Mouse (Mus musculus): ENCODE data around the gene Dpm3. TPM values are rescaled to one million over a fixed set of nuclear protein-coding genes. Genes with fewer than 3 reads are reported as not detected.
A peak's percentile ranks its signal among the peaks of the same experiment; 100 is the strongest.

The Dpm3 gene
- 140 and 152 TPM in 2 replicates for polyA plus RNA-seq (2015; fragmentation: Nextera tagmentation; extraction: Ambion mirVana)

DNA sequence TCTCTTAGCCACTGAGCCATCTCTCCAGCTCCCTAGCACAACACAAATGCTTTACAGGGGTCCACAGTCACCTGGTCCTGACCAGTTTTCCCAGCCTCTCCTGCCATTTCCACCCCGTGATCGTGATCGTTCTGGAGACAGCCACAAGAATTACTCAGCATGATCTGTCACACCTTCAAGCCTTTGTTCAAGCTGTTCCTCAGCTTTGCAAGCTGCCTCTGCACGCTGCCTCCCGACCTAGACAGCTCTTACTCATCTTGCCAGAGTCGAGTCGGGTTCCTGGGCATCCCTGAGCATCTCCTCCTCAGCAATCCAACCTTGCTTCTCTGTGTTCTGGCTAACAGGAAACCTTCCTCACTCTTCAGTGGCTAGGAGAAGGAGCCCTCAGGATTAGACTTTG, at the start of gene Dpm3:
TSS of gene Dpm3 (plus strand) at position 283 of the 400 bp plus-strand sequence.
- no peak within 1 kb of the TSS for H3K4me3 ChIP-seq (ENCODE audit: low read depth, low read length)
- 34% methylated on average over 7 of the region's 7 CpGs for WGBS
- no peak within 1 kb of the TSS for H3K4me2 ChIP-seq (replicated peaks; ENCODE audit: low read depth)
- H3K4me1 ChIP-seq (replicated peaks; ENCODE audit: control insufficient read depth, insufficient read depth), result no peaks in the 10 kb centered on the region
- H3K36me3 ChIP-seq (ENCODE audit: control insufficient read depth, insufficient read depth, low read length), result no peaks in the 10 kb centered on the region
- no peak within 1 kb of the TSS for H3K27ac ChIP-seq (replicated peaks)
- H3K27me3 ChIP-seq (ENCODE audit: control insufficient read depth, insufficient read depth, low read length), result no peaks in the 10 kb centered on the region
- DNase-seq (ENCODE audit: low spot score) (no peak), ATAC-seq (ENCODE audit: low FRiP score, low TSS enrichment) (no peak)
- no peaks in the 10 kb centered on the region for H3K9me3 ChIP-seq (ENCODE audit: control insufficient read depth, low read length)
- H3K9ac ChIP-seq (ENCODE audit: low read length), result no peak within 1 kb of the TSS
- TF ChIP-seq EP300 (optimal IDR thresholded peaks at IDR 0.05), result no peak
- TF ChIP-seq CTCF (IDR thresholded peaks at IDR 0.05; ENCODE audit: low read depth), result no peak

DNA sequence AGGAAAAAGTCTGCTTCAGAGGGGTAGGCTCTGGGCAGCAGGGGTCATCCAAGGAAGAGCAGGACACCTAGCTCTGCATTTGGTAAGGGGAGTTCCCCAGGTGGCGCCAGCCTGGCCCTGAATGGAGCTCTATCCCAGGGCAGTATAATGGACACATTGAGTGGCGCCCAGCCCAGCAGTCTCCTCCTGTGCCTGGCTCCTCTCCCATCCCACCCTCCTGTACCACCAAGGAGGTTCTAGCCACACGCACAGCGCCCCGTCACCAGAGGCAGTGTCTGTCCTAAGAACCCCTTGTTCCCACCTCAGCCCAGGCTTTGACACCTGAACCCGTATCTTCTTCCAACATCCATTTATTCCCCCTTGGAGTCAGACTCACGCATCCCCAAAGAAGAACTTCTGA, 49.4 kb upstream of the Dpm3 start:
- peaks cover 4% of the 10 kb centered on the region; the same call in 1 of the 2 replicates for H3K4me1 ChIP-seq (replicated peaks; ENCODE audit: control insufficient read depth, insufficient read depth)
- no peaks in the 10 kb centered on the region for H3K27me3 ChIP-seq (ENCODE audit: control insufficient read depth, insufficient read depth, low read length)
- no peak overlapping the region for H3K4me2 ChIP-seq (replicated peaks; ENCODE audit: low read depth)
- no peak overlapping the region for H3K9ac ChIP-seq (ENCODE audit: low read length)
- DNase-seq (ENCODE audit: low spot score), result no peak
- H3K27ac ChIP-seq (replicated peaks), result no peak overlapping the region
- WGBS, result 88% methylated on average over 7 of the region's 7 CpGs
- no peak for ATAC-seq (ENCODE audit: low FRiP score, low TSS enrichment)
- TF ChIP-seq CTCF (IDR thresholded peaks at IDR 0.05; ENCODE audit: low read depth) (no peak), EP300 (optimal IDR thresholded peaks at IDR 0.05) (no peak)
- peaks cover 34% of the 10 kb centered on the region for H3K36me3 ChIP-seq (ENCODE audit: control insufficient read depth, insufficient read depth, low read length)
- no peak overlapping the region for H3K4me3 ChIP-seq (ENCODE audit: low read depth, low read length)
- H3K9me3 ChIP-seq (ENCODE audit: control insufficient read depth, low read length), result no peaks in the 10 kb centered on the region

- peaks cover 34% of the 10 kb centered on the region for H3K36me3 ChIP-seq (ENCODE audit: control insufficient read depth, insufficient read depth, low read length)
- H3K27ac ChIP-seq (replicated peaks), result no peak overlapping the region
- no peaks in the 10 kb centered on the region for H3K9me3 ChIP-seq (ENCODE audit: control insufficient read depth, low read length)
- H3K4me2 ChIP-seq (replicated peaks; ENCODE audit: low read depth), result no peak overlapping the region
- H3K9ac ChIP-seq (ENCODE audit: low read length), result no peak overlapping the region
- peaks cover 4% of the 10 kb centered on the region; the same call in 1 of the 2 replicates for H3K4me1 ChIP-seq (replicated peaks; ENCODE audit: control insufficient read depth, insufficient read depth)
- no peak for DNase-seq (ENCODE audit: low spot score)
- H3K27me3 ChIP-seq (ENCODE audit: control insufficient read depth, insufficient read depth, low read length), result no peaks in the 10 kb centered on the region
- TF ChIP-seq CTCF (IDR thresholded peaks at IDR 0.05; ENCODE audit: low read depth) (no peak), EP300 (optimal IDR thresholded peaks at IDR 0.05) (no peak)
- ATAC-seq (ENCODE audit: low FRiP score, low TSS enrichment), result no peak
- H3K4me3 ChIP-seq (ENCODE audit: low read depth, low read length), result no peak overlapping the region
- 71% methylated on average over 13 of the region's 13 CpGs for WGBS
Observed at GRCm38 (mm10) chr3:89210162-89210561, 49.0 kb upstream of the Dpm3 start.

DNA sequence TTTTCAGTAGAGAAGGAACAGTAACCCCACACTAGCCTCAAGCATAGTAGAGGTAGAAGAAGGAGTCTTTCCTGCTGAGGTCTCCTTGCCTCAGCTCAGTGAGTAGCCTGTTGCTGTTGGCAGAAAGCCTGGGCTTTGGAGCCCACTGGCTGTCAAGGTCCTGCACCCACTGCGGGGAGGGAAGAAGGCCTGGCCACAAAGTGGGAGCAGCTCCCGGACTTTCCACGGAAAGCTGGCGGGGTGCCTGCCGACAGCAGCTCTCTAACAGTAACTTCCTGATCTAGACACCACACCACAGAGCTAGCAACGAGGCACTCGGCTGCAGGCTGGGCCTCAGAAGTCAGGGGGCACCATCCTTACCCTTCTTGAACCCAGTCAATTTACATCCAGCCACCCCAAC, 48.4 kb upstream of the Dpm3 start:
- TF ChIP-seq CTCF (IDR thresholded peaks at IDR 0.05; ENCODE audit: low read depth) (no peak), EP300 (optimal IDR thresholded peaks at IDR 0.05) (no peak)
- no peaks in the 10 kb centered on the region for H3K9me3 ChIP-seq (ENCODE audit: control insufficient read depth, low read length)
- H3K4me2 ChIP-seq (replicated peaks; ENCODE audit: low read depth), result no peak overlapping the region
- ATAC-seq (ENCODE audit: low FRiP score, low TSS enrichment) (no peak), DNase-seq (ENCODE audit: low spot score) (no peak)
- H3K4me3 ChIP-seq (ENCODE audit: low read depth, low read length), result no peak overlapping the region
- H3K27me3 ChIP-seq (ENCODE audit: control insufficient read depth, insufficient read depth, low read length), result no peaks in the 10 kb centered on the region
- peaks cover 28% of the 10 kb centered on the region for H3K36me3 ChIP-seq (ENCODE audit: control insufficient read depth, insufficient read depth, low read length)
- 78% methylated on average over 7 of the region's 7 CpGs for WGBS
- no peak overlapping the region for H3K27ac ChIP-seq (replicated peaks)
- no peak overlapping the region for H3K9ac ChIP-seq (ENCODE audit: low read length)
- peaks cover 4% of the 10 kb centered on the region; the same call in 1 of the 2 replicates for H3K4me1 ChIP-seq (replicated peaks; ENCODE audit: control insufficient read depth, insufficient read depth)

DNA sequence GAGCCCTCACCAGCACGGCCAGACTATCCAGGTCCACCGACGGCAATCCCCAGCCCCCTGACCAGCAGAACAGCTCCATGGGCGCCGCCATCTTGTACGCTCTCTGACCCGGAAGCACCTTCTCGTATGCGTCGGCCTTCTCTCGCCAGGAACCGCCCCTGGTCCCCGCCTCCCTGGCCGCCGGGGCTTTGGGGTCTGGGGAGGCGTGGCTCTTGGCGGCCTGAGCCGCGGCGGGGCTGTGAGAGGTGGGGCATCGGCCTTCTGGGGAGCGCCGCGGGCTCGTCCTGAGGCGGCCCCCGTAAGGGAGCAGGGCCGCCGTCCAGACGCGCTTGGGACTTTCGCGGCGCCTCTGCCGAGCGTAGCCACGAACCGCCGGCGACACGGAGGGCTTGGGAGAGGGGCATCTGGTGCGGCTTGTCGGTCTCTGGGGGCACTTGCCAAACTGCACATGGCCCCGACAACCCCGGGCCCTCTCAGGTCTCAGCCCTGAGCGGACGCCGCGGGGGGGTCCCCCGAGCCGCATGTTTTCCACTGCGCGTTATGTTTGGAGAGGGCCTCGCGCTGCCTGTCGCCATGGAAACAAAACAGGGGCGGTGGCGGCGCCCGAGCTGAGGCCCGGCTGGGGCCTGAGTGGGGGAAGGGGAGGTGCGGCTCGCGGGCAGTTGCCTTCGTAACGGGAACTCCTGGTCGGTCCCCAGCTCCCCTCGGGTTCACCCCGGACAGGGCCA, 45.2 kb upstream of the Dpm3 start:
- TF ChIP-seq CTCF (IDR thresholded peaks at IDR 0.05; ENCODE audit: low read depth) (peak; percentile 2; the same call in 1 of the 2 replicates), EP300 (optimal IDR thresholded peaks at IDR 0.05) (no peak)
- Histone ChIP-seq H3K4me2 (replicated peaks; ENCODE audit: low read depth) (peak overlapping the region; percentile 80), H3K9me3 (ENCODE audit: control insufficient read depth, low read length) (no peaks in the 10 kb centered on the region), H3K27me3 (ENCODE audit: control insufficient read depth, insufficient read depth, low read length) (no peaks in the 10 kb centered on the region), H3K4me1 (replicated peaks; ENCODE audit: control insufficient read depth, insufficient read depth) (peaks cover 4% of the 10 kb centered on the region; the same call in 1 of the 2 replicates), H3K4me3 (ENCODE audit: low read depth, low read length) (peak overlapping the region; percentile 74), H3K27ac (replicated peaks) (peak overlapping the region; percentile 98), H3K9ac (ENCODE audit: low read length) (peak overlapping the region; percentile 78), H3K36me3 (ENCODE audit: control insufficient read depth, insufficient read depth, low read length) (peaks cover 8% of the 10 kb centered on the region; the same call in 1 of the 2 replicates)
- under 1% methylated on average over 66 of the region's 69 CpGs for WGBS
- ATAC-seq (ENCODE audit: low FRiP score, low TSS enrichment) (peak; percentile 91), DNase-seq (ENCODE audit: low spot score) (peak; percentile 93)
